Mouse (Mus musculus) B cell, adult (primary cell): ENCODE results near the gene Igtp. TPM values are rescaled to one million over a fixed set of nuclear protein-coding genes. Genes with fewer than 3 reads are reported as not detected.

Experiments used
- total RNA-seq: library from RNA; stranded (reverse); gene quantifications from 4 replicates; pipeline ENCODE4 v1.2.4, GENCODE M21; 2023; ENCODE audit not compliant: inconsistent age

The Igtp gene
- 17.1 to 20.3 TPM (median 19.2 TPM) in 4 replicates for total RNA-seq

GRCm38 (mm10) chr11:58199229-58200037, at the start of gene Igtp, which contains the start of gene Irgm2:
Igtp (plus strand) TSS chr11:58199556.
Irgm2 (plus strand) TSS chr11:58199618.

GRCm38 (mm10) chr11:58168167-58168915, 31.0 kb upstream of the Igtp start, which contains the start of gene Gemin5:
Gemin5 (minus strand) TSS chr11:58168539.

GRCm38 (mm10) chr11:58171459-58172091, 27.8 kb upstream of the Igtp start, which contains the start of gene Mrpl22:
Mrpl22 (plus strand) TSS chr11:58171661.

Other genes starting within 250 kb of the Igtp start
- gene Larp1, start 190.5 kb upstream of the Igtp start, total RNA-seq: 94.1 to 102 TPM (median 95.3 TPM) in 4 replicates
- gene Gm12248, start 106.4 kb upstream of the Igtp start, total RNA-seq: not detected in 4 replicates
- gene Cnot8, start 95.4 kb upstream of the Igtp start, total RNA-seq: 60.1 to 62.6 TPM (median 60.8 TPM) in 4 replicates
- 19.0 to 25.7 TPM (median 23.6 TPM) in 4 replicates for gene Gemin5, start 31.0 kb upstream of the Igtp start, total RNA-seq
- gene Mrpl22, start 27.9 kb upstream of the Igtp start, total RNA-seq: 19.3 to 27.3 TPM (median 23.6 TPM) in 4 replicates
- 7.3 to 12.0 TPM (median 8.3 TPM) in 4 replicates for gene Irgm2, start 62 bp downstream of the Igtp start, total RNA-seq
- not detected in 4 replicates for gene 4930438A08Rik, start 75.2 kb downstream of the Igtp start, total RNA-seq
- gene Zfp692, start 107.5 kb downstream of the Igtp start, total RNA-seq: 29.9 to 31.8 TPM (median 30.8 TPM) in 4 replicates
- gene Zfp672, start 130.8 kb downstream of the Igtp start, total RNA-seq: 26.9 to 29.1 TPM (median 27.9 TPM) in 4 replicates
- gene Sh3bp5l, start 131.2 kb downstream of the Igtp start, total RNA-seq: 20.2 to 31.2 TPM (median 22.2 TPM) in 4 replicates
- gene Lypd8, start 179.5 kb downstream of the Igtp start, total RNA-seq: not detected in 4 replicates
- gene 1810065E05Rik, start 221.6 kb downstream of the Igtp start, total RNA-seq: not detected in 4 replicates
- gene Gm12253, start 233.0 kb downstream of the Igtp start, total RNA-seq: not detected in 4 replicates